Mouse (Mus musculus) cerebellum, adult 11-12 months (tissue): ENCODE results near the gene Evi2a.

Experiments used
- DNase-seq: peaks from one replicate; pipeline ENCODE4 v3.0.0; 2022

Gene Evi2a

GRCm38 (mm10) chr11:79523560-79524309 lies 6.7 kb downstream of the Evi2a start, which contains the start of gene Evi2b:
Gene Evi2b (minus strand): TSS chr11:79523762.
- no peak for DNase-seq

GRCm38 (mm10) chr11:79522944-79523343 lies 7.5 kb downstream of the Evi2a start:
- DNase-seq = no peak

GRCm38 (mm10) chr11:79521930-79522329 lies 8.5 kb downstream of the Evi2a start:
- DNase-seq = no peak

GRCm38 (mm10) chr11:79520772-79521171 lies 9.6 kb downstream of the Evi2a start:
- DNase-seq = no peak

GRCm38 (mm10) chr11:79519878-79520291 lies 10.5 kb downstream of the Evi2a start:
- DNase-seq = no peak

- no peak for DNase-seq
Measured at GRCm38 (mm10) chr11:79519299-79519698, 11.1 kb downstream of the Evi2a start.

- no peak for DNase-seq
Measured at GRCm38 (mm10) chr11:79515798-79516197, 14.6 kb downstream of the Evi2a start.

- DNase-seq = no peak
Measured at GRCm38 (mm10) chr11:79515331-79515730, 15.1 kb downstream of the Evi2a start.

- no peak for DNase-seq
Measured at GRCm38 (mm10) chr11:79511970-79512369, 18.4 kb downstream of the Evi2a start.

GRCm38 (mm10) chr11:79504506-79504905 lies 25.9 kb downstream of the Evi2a start:
- DNase-seq = no peak

GRCm38 (mm10) chr11:79503845-79504244 lies 26.6 kb downstream of the Evi2a start, which contains the start of gene Omg:
Gene Omg (minus strand): TSS chr11:79504084.
- DNase-seq = no peak

GRCm38 (mm10) chr11:79502917-79503316 lies 27.5 kb downstream of the Evi2a start:
- DNase-seq = no peak

- DNase-seq = no peak
Measured at GRCm38 (mm10) chr11:79494976-79495800, 35.2 kb downstream of the Evi2a start.

- no peak for DNase-seq
Measured at GRCm38 (mm10) chr11:79484721-79485120, 45.7 kb downstream of the Evi2a start.

GRCm38 (mm10) chr11:79483876-79484528 lies 46.4 kb downstream of the Evi2a start:
- no peak for DNase-seq

- DNase-seq = no peak
Measured at GRCm38 (mm10) chr11:79483392-79483791, 47.0 kb downstream of the Evi2a start.
